Mouse (Mus musculus): Measurements from ENCODE around the gene Spag16. TPM values are rescaled to one million over a fixed set of nuclear protein-coding genes. Genes with fewer than 3 reads are reported as not detected.

Gene Spag16
- total and polyA plus RNA-seq, 2 experiments from 2014 or later, result 3.2 to 4.0 TPM

- H3K36me3 ChIP-seq (ENCODE audit: insufficient read depth, low read length), result no peaks in the 10 kb centered on the region
- no peak overlapping the region for H3K4me3 ChIP-seq (ENCODE audit: low read depth, low read length)
- H3K9me3 ChIP-seq (ENCODE audit: low read length), result no peaks in the 10 kb centered on the region
- no peak for ATAC-seq (ENCODE audit: low FRiP score)
- no peaks in the 10 kb centered on the region for H3K27me3 ChIP-seq (ENCODE audit: insufficient read depth, low read length)
- no peak for TF ChIP-seq CTCF (IDR thresholded peaks at IDR 0.05)
- WGBS, result 82% methylated on average over 3 of the region's 3 CpGs
- no peak overlapping the region for H3K27ac ChIP-seq (ENCODE audit: low read depth, low read length)
- no peak overlapping the region for H3K4me2 ChIP-seq (ENCODE audit: low read depth, low read length, poor library complexity, severe bottlenecking)
- no peak overlapping the region for H3K9ac ChIP-seq (replicated peaks; ENCODE audit: low read length, poor library complexity, severe bottlenecking)
- DNase-seq (ENCODE audit: low spot score), result no peak
- no peaks in the 10 kb centered on the region for H3K4me1 ChIP-seq (ENCODE audit: insufficient read depth, low read length)
These were observed 879.1 kb downstream of the Spag16 start for GRCm38 (mm10) chr1:70705821-70706220.

GRCm38 (mm10) chr1:70725045-70725444, 898.3 kb downstream of the Spag16 start:
- 24% methylated on average over 5 of the region's 5 CpGs for WGBS
- no peak overlapping the region for H3K27ac ChIP-seq (ENCODE audit: low read depth, low read length)
- no peaks in the 10 kb centered on the region for H3K4me1 ChIP-seq (ENCODE audit: insufficient read depth, low read length)
- peak; percentile 51 for DNase-seq (ENCODE audit: low spot score)
- H3K9me3 ChIP-seq (ENCODE audit: low read length), result no peaks in the 10 kb centered on the region
- TF ChIP-seq CTCF (IDR thresholded peaks at IDR 0.05), result peak; percentile 62
- no peak for ATAC-seq (ENCODE audit: low FRiP score)
- H3K36me3 ChIP-seq (ENCODE audit: insufficient read depth, low read length), result no peaks in the 10 kb centered on the region
- peak overlapping the region; percentile 48 for H3K4me3 ChIP-seq (ENCODE audit: low read depth, low read length)
- peak overlapping the region; percentile 65 for H3K4me2 ChIP-seq (ENCODE audit: low read depth, low read length, poor library complexity, severe bottlenecking)
- no peaks in the 10 kb centered on the region for H3K27me3 ChIP-seq (ENCODE audit: insufficient read depth, low read length)
- peak overlapping the region; percentile 56; the same call in 1 of the 2 replicates for H3K9ac ChIP-seq (replicated peaks; ENCODE audit: low read length, poor library complexity, severe bottlenecking)

- H3K9me3 ChIP-seq (ENCODE audit: low read length), result no peaks in the 10 kb centered on the region
- no peaks in the 10 kb centered on the region for H3K4me1 ChIP-seq (ENCODE audit: insufficient read depth, low read length)
- H3K4me2 ChIP-seq (ENCODE audit: low read depth, low read length, poor library complexity, severe bottlenecking), result peak within 1 kb of the TSS; percentile 65
- no peaks in the 10 kb centered on the region for H3K36me3 ChIP-seq (ENCODE audit: insufficient read depth, low read length)
- H3K9ac ChIP-seq (replicated peaks; ENCODE audit: low read length, poor library complexity, severe bottlenecking), result peak within 1 kb of the TSS; percentile 56; the same call in 1 of the 2 replicates
- H3K27me3 ChIP-seq (ENCODE audit: insufficient read depth, low read length), result no peaks in the 10 kb centered on the region
- 4% methylated on average over 13 of the region's 13 CpGs for WGBS
- DNase-seq (ENCODE audit: low spot score) (peak; percentile 79), ATAC-seq (ENCODE audit: low FRiP score) (peak; percentile 49; the same call in 1 of the 2 replicates)
- H3K27ac ChIP-seq (ENCODE audit: low read depth, low read length), result peak within 1 kb of the TSS; percentile 63
- peak; percentile 40 for TF ChIP-seq CTCF (IDR thresholded peaks at IDR 0.05)
- peak within 1 kb of the TSS; percentile 48 for H3K4me3 ChIP-seq (ENCODE audit: low read depth, low read length)
These were observed 898.9 kb downstream of the Spag16 start, which contains the start of gene Vwc2l for GRCm38 (mm10) chr1:70725655-70726066. Vwc2l (plus strand) TSS chr1:70725715.

Other genes starting within 250 kb of the Spag16 start
- gene Ikzf2, start 139.7 kb upstream of the Spag16 start, total RNA-seq (2014; rRNA removed), result 5.0 and 6.0 TPM in 2 replicates
- 1.2 and 1.3 TPM in 2 replicates for gene Ikzf2, start 139.7 kb upstream of the Spag16 start, polyA plus RNA-seq (2015; fragmentation: Nextera tagmentation; extraction: Ambion mirVana)

All from midbrain, postnatal 0 days (tissue).